Mouse (Mus musculus) lung, postnatal 0 days (tissue): ENCODE measurements around the gene Zfp428. TPM values are rescaled to one million over a fixed set of nuclear protein-coding genes. Genes with fewer than 3 reads are reported as not detected.

Experiments used
- ATAC-seq: fragments of 200-750 bp; cut with Nextera tagmentation; 2 replicates; pipeline ENCODE4 v1.8.0; 2017; ENCODE audit warnings: moderate library complexity
- DNase-seq: peaks from one replicate; pipeline ENCODE4 v3.0.0-alpha.2; 2016; ENCODE audit warnings: low spot score
- H3K27ac ChIP-seq: fragments of 300-500 bp; sonication (generic); 2 replicates; pipeline ENCODE4 v1.5.1; 2014; ENCODE audit warnings: antibody characterized with exemption, mild to moderate bottlenecking, low read length, mixed read lengths
- H3K27me3 ChIP-seq: fragments of 300-500 bp; sonication (generic); replicated peaks from 2 replicates; pipeline ENCODE4 v1.6.1; 2014; ENCODE audit warnings: low read length, mixed read lengths; ENCODE audit not compliant: insufficient read depth
- H3K36me3 ChIP-seq: fragments of 300-500 bp; sonication (generic); 2 replicates; pipeline ENCODE4 v1.6.1; 2014; ENCODE audit warnings: low read length, mixed read lengths; ENCODE audit not compliant: insufficient read depth
- H3K4me1 ChIP-seq: fragments of 300-500 bp; sonication (generic); 2 replicates; pipeline ENCODE4 v1.6.1; 2014; ENCODE audit warnings: antibody characterized with exemption, low read depth, low read length, mixed read lengths; ENCODE audit not compliant: insufficient read depth
- H3K4me2 ChIP-seq: fragments of 300-500 bp; sonication (generic); replicated peaks from 2 replicates; pipeline ENCODE4 v1.6.1; 2014; ENCODE audit warnings: low read depth, mild to moderate bottlenecking, low read length, moderate library complexity, mixed read lengths
- H3K4me3 ChIP-seq: fragments of 300-500 bp; sonication (generic); 2 replicates; pipeline ENCODE4 v1.5.1; 2014; ENCODE audit warnings: low read depth, low read length
- H3K9ac ChIP-seq: fragments of 300-500 bp; sonication (generic); replicated peaks from 2 replicates; pipeline ENCODE4 v1.6.1; 2014; ENCODE audit warnings: low read depth, mild to moderate bottlenecking
- H3K9me3 ChIP-seq: fragments of 300-500 bp; sonication (generic); 2 replicates; pipeline ENCODE4 v1.6.1; 2016; ENCODE audit warnings: low read length, mixed read lengths
- CTCF ChIP-seq: IDR thresholded peaks from 2 replicates; pipeline ENCODE4 v1.5.1; 2016; ENCODE audit warnings: antibody characterized with exemption, mild to moderate bottlenecking
- EP300 ChIP-seq: IDR thresholded peaks from 2 replicates; pipeline ENCODE4 v1.6.1; 2016; ENCODE audit warnings: antibody characterized with exemption, mild to moderate bottlenecking, control low read depth
- WGBS: fragments of 180-500 bp; shearing (Covaris S2); extraction: QIAGEN DNeasy Blood & Tissue Kit; methylation state at CpG from one replicate; pipeline ENCODE4 v1.1.7; 2014; 5-methylcytosine and 5-hydroxymethylcytosine counted together
- polyA plus RNA-seq: library from polyadenylated mRNA; unstranded; fragments of >200 nt; fragmentation: Nextera tagmentation; extraction: Ambion mirVana; gene quantifications from 2 replicates; pipeline ENCODE4 v1.2.1, GENCODE M21; 2015

Zfp428 gene
- polyA plus RNA-seq, 1 experiment from 2014 or later: 17.0 TPM

DNA sequence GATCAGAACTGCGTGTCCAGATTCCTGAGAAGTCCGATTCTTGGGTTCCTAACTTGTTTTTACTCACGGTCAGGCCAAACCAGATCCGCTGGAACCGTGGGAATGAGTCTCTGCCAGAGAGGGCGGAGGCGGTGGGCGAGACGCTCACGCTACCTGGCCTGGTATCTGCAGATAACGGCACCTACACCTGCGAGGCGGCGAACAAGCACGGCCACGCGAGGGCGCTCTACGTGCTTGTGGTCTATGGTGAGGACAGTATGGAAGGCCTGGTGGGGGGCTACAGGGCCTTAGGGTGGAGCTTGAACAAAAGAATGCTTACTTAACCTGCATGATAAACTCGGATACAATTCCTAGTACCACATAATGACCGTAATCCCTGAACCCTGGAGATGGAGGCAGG lies 5.3 kb upstream of the Zfp428 start:
- 39% methylated on average over 21 of the region's 21 CpGs for WGBS
- Histone ChIP-seq H3K36me3 (no peaks in the 10 kb centered on the region), H3K4me2 (no peak overlapping the region), H3K9ac (no peak overlapping the region), H3K9me3 (0 out of 2 replicates have a peak, but pooled peaks cover 2% of the 10 kb centered on the region), H3K4me1 (peaks cover 1% of the 10 kb centered on the region; the same call in 1 of the 2 replicates), H3K27me3 (peaks cover 19% of the 10 kb centered on the region), H3K27ac (no peak overlapping the region), H3K4me3 (no peak overlapping the region)
- no peak for ATAC-seq
- DNase-seq: no peak
- TF ChIP-seq EP300: no peak
- peak; percentile 60 for TF ChIP-seq CTCF

DNA sequence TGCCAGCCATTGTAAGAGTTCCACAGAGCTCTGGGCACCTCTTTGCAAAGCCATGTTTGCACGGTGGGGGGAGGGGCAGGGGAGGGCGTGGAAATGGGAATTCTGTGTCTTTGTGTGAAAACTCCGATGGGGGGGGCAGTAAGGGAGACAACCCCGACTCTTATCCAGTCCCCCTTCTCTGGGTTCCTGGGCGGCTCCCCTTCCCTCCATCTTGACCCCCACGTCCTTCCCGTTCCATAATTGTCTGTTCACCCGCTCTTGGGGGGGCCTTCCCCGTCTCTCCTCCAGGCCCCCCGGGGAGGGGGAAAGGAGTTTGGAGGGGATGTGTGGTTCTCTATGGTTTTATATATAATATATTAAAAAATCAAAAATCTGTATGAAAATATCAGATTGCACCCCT lies 2.8 kb upstream of the Zfp428 start:
- no peak for TF ChIP-seq CTCF
- no peak for TF ChIP-seq EP300
- Histone ChIP-seq H3K27ac (no peak overlapping the region), H3K4me3 (no peak overlapping the region), H3K4me1 (peaks cover 3% of the 10 kb centered on the region), H3K9me3 (0 out of 2 replicates have a peak, but pooled peaks cover 2% of the 10 kb centered on the region), H3K9ac (no peak overlapping the region), H3K27me3 (peaks cover 14% of the 10 kb centered on the region), H3K36me3 (no peaks in the 10 kb centered on the region), H3K4me2 (no peak overlapping the region)
- no peak for DNase-seq
- 20% methylated on average over 10 of the region's 10 CpGs for WGBS
- ATAC-seq: no peak

DNA sequence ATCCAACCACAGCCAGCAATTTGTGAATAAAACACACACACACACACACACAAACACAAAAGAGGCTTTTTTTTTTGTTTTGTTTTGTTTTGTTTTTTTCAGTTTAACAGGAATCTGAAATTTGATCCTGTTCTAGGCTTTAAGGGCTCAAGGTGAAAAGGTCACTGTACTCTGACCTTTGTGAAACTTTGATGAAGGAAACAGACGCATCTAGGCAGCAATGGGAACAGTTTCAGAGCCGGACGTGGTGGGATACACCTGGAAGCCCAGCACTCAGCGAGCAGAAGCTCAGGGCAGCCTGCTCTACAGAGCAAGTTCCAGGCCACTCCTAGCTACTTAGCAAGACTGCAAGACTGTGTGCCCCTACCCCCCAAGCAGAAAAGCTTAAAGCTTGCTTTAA lies 1.9 kb upstream of the Zfp428 start:
- 19% methylated on average over 4 of the region's 4 CpGs for WGBS
- H3K4me2 ChIP-seq: no peak overlapping the region
- no peak for TF ChIP-seq EP300
- no peak for TF ChIP-seq CTCF
- H3K36me3 ChIP-seq: no peaks in the 10 kb centered on the region
- ATAC-seq (no peak), DNase-seq (no peak)
- H3K9me3 ChIP-seq: 0 out of 2 replicates have a peak, but pooled peaks cover 2% of the 10 kb centered on the region
- no peak overlapping the region for H3K27ac ChIP-seq
- peaks cover 12% of the 10 kb centered on the region for H3K27me3 ChIP-seq
- H3K4me1 ChIP-seq: peaks cover 3% of the 10 kb centered on the region
- no peak overlapping the region for H3K4me3 ChIP-seq
- H3K9ac ChIP-seq: no peak overlapping the region

DNA sequence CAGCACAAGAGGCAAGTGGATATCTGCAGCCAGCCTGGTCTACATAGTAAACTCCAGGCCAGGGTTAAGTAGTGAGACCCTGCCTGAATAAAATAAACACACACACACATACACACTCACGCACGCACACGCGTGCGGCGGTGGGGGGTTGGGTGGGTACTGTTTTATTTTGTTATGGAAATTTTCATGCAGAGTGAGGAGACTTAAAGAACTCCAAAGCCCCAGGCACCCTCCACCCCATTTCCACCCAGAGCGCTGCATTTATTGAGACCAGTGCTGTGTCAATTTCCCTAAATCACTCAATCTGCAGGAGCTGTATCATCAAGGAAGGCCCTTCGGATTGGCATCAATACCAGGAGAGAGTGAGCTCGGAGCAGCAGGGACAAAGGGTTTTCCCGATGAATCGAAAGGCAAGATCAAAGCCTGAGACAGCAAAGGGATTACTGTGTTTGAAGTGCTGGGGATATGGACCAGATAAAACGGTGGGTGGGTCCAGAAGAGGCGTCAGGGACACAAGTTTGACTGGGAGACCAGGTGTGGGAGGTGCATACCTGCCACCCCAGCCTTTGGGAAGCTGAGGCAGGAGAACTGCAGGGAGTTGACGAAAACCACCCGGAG lies 1.2 kb upstream of the Zfp428 start:
- Histone ChIP-seq H3K27ac (no peak overlapping the region), H3K36me3 (no peaks in the 10 kb centered on the region), H3K4me1 (peaks cover 3% of the 10 kb centered on the region), H3K27me3 (peaks cover 5% of the 10 kb centered on the region), H3K4me3 (no peak overlapping the region), H3K4me2 (no peak overlapping the region), H3K9me3 (0 out of 2 replicates have a peak, but pooled peaks cover 2% of the 10 kb centered on the region), H3K9ac (no peak overlapping the region)
- TF ChIP-seq EP300: no peak
- DNase-seq: no peak
- no peak for ATAC-seq
- WGBS: 33% methylated on average over 15 of the region's 15 CpGs

DNA sequence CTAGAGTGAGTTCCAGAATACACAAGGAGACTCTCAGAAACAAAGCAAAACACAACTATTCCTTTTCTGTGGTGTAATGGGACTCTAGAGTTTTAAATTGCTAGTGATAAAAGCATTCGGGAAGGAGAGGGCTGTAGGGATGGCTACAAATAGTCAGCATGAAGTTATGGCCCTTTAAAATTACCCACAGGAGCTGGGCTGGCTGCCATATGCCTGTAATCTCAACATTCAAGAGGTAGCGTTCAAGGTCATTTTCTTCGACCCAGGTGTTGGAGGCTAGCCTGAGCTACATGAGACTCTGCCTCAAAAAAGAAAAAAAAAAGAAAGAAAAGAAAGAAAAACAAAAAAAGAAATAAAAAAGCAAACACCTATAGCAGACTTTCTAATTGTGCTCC lies 744 bp upstream of the Zfp428 start:
- no peaks in the 10 kb centered on the region for H3K9me3 ChIP-seq
- peak overlapping the region; percentile 66 for H3K4me3 ChIP-seq
- no peak for TF ChIP-seq EP300
- no peak for TF ChIP-seq CTCF
- no peaks in the 10 kb centered on the region for H3K36me3 ChIP-seq
- peak overlapping the region; percentile 27; the same call in 1 of the 2 replicates for H3K9ac ChIP-seq
- WGBS: 23% methylated on average over 3 of the region's 3 CpGs
- DNase-seq (no peak), ATAC-seq (no peak)
- H3K27me3 ChIP-seq: peaks cover 4% of the 10 kb centered on the region
- H3K27ac ChIP-seq: 0 out of 2 replicates have a peak overlapping the region, but pooled peaks have one; percentile 90
- peaks cover 3% of the 10 kb centered on the region for H3K4me1 ChIP-seq
- peak overlapping the region; percentile 76; the same call in 1 of the 2 replicates for H3K4me2 ChIP-seq

DNA sequence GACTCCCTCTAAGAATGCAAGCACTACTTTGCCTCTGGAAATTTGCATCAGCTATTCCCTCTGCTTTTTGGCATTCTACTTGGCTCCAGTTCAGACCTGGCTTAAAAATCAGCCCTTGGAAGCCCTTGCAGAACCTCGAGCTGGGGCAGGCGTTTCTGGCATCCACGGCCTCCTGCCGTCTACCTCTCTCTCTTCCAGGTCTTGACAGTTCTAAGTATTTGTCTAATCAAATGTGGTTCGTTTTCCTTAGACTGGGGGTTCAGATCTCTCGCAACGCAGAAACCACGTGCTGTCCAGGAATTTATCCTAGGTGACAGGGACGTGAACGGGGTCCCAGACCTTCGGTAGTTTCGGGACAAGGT lies 349 bp upstream of the Zfp428 start:
- under 1% methylated on average over 12 of the region's 12 CpGs for WGBS
- peak; percentile 51 for DNase-seq
- no peak for ATAC-seq

More for the DNA sequence above, 349 bp upstream of the Zfp428 start:
- TF ChIP-seq EP300 (no peak), CTCF (no peak)
- peaks cover 2% of the 10 kb centered on the region for H3K27me3 ChIP-seq
- peak overlapping the region; percentile 27; the same call in 1 of the 2 replicates for H3K9ac ChIP-seq
- peak overlapping the region; percentile 90; the same call in 1 of the 2 replicates for H3K27ac ChIP-seq
- no peaks in the 10 kb centered on the region for H3K36me3 ChIP-seq
- peaks cover 3% of the 10 kb centered on the region for H3K4me1 ChIP-seq
- peak overlapping the region; percentile 76 for H3K4me2 ChIP-seq
- no peaks in the 10 kb centered on the region for H3K9me3 ChIP-seq
- peak overlapping the region; percentile 66 for H3K4me3 ChIP-seq
